Mouse (Mus musculus) liver, embryonic 14.5 days (tissue): ENCODE measurements around the gene Wnt6.

Experiments used
- CTCF ChIP-seq: IDR thresholded peaks from 2 replicates; pipeline ENCODE4 v1.5.1; 2016; ENCODE audit warnings: antibody characterized with exemption, low read depth, control low read depth
- EP300 ChIP-seq: IDR thresholded peaks from 2 replicates; pipeline ENCODE4 v1.6.1; 2016; ENCODE audit warnings: antibody characterized with exemption, low read depth

- TF ChIP-seq CTCF, result peak; percentile 51
- TF ChIP-seq EP300, result no peak
Observed at GRCm38 (mm10) chr1:74723748-74724147, 47.9 kb upstream of the Wnt6 start.
